Mouse (Mus musculus) MEL (cell line): Measurements from ENCODE around the gene Hoxc6. TPM values are rescaled to one million over a fixed set of nuclear protein-coding genes. Genes with fewer than 3 reads are reported as not detected.
A peak's percentile ranks its signal among the peaks of the same experiment; 100 is the strongest.

ENCODE experiments used
- DNase-seq: peaks from one replicate; pipeline ENCODE4 v3.0.0; 2011; ENCODE audit warnings: low read depth, low spot score
- H3K27ac ChIP-seq: 2 replicates; pipeline ENCODE4 v1.5.1; 2012; ENCODE audit warnings: low read depth, mild to moderate bottlenecking, control low read depth, low read length, moderate library complexity; ENCODE audit not compliant: control insufficient read depth
- H3K27me3 ChIP-seq, 2 experiments: fragments of 150-350 bp in 1 of 2; sonication (generic) in 1 of 2; 2 replicates each; pipeline ENCODE4 v1.6.1; 2012; ENCODE audit warnings: low read length in 2 of 2, mild to moderate bottlenecking in 2 of 2, improper control_type of control experiment in 1 of 2, moderate library complexity in 1 of 2; ENCODE audit not compliant: insufficient read depth in 2 of 2, control insufficient read depth in 1 of 2
- H3K36me3 ChIP-seq, 2 experiments: 2 replicates each; pipeline ENCODE4 v1.6.1; 2012 to 2014; ENCODE audit warnings: low read length in 2 of 2, improper control_type of control experiment in 1 of 2, inconsistent platforms in 1 of 2, mild to moderate bottlenecking in 1 of 2; ENCODE audit not compliant: insufficient read depth in 2 of 2, control insufficient read depth in 1 of 2
- H3K4me1 ChIP-seq, 2 experiments: fragments of 150-350 bp in 1 of 2; sonication (generic) in 1 of 2; 2 replicates each; pipeline ENCODE4 v1.6.1; 2012; ENCODE audit warnings: low read length in 2 of 2, improper control_type of control experiment in 1 of 2, mild to moderate bottlenecking in 1 of 2; ENCODE audit not compliant: insufficient read depth in 2 of 2, control insufficient read depth in 1 of 2
- H3K4me3 ChIP-seq, 2 experiments: fragments of 150-350 bp in 1 of 2; sonication (generic) in 1 of 2; 2 replicates each; pipeline ENCODE4 v1.5.1; 2012; ENCODE audit warnings: low read depth in 2 of 2, low read length in 2 of 2, mild to moderate bottlenecking in 2 of 2, moderate library complexity in 2 of 2, control low read depth in 1 of 2, improper control_type of control experiment in 1 of 2; ENCODE audit not compliant: control insufficient read depth in 1 of 2, insufficient read depth in 1 of 2
- H3K79me2 ChIP-seq: 2 replicates; pipeline ENCODE4 v1.6.1; 2012; ENCODE audit warnings: mild to moderate bottlenecking, low read length, moderate library complexity; ENCODE audit not compliant: control insufficient read depth, poor library complexity, insufficient read depth
- H3K9ac ChIP-seq: 2 replicates; pipeline ENCODE4 v1.6.1; 2012; ENCODE audit warnings: low read depth, mild to moderate bottlenecking, control low read depth, low read length, moderate library complexity; ENCODE audit not compliant: control insufficient read depth, poor library complexity, severe bottlenecking
- H3K9me3 ChIP-seq: fragments of 150-350 bp; sonication (generic); replicated peaks from 2 replicates; pipeline ENCODE4 v1.6.1; 2012; ENCODE audit warnings: mild to moderate bottlenecking, low read length, improper control_type of control experiment, moderate library complexity; ENCODE audit not compliant: insufficient read depth
- CHD1 ChIP-seq: IDR thresholded peaks from 2 replicates; pipeline ENCODE4 v1.6.1; 2012; ENCODE audit warnings: low read depth, mild to moderate bottlenecking, inconsistent platforms, low read length, improper control_type of control experiment
- CHD2 ChIP-seq: IDR thresholded peaks from 2 replicates; pipeline ENCODE4 v1.6.1; 2011; ENCODE audit warnings: low read length, improper control_type of control experiment
- E2F4 ChIP-seq: IDR thresholded peaks from 2 replicates; pipeline ENCODE4 v1.6.1; 2011; ENCODE audit warnings: low read depth, low read length, improper control_type of control experiment, borderline replicate concordance
- EP300 ChIP-seq, 2 experiments: IDR thresholded peaks; 2 replicates each; pipeline ENCODE4 v1.6.1; 2011; ENCODE audit warnings: improper control_type of control experiment in 2 of 2, low read length in 2 of 2, low read depth in 1 of 2, mild to moderate bottlenecking in 1 of 2
- GABPA ChIP-seq: IDR thresholded peaks from 2 replicates; pipeline ENCODE4 v1.6.1; 2012; ENCODE audit warnings: low read depth, mild to moderate bottlenecking, inconsistent platforms, low read length, improper control_type of control experiment, moderate library complexity
- GATA1 ChIP-seq: IDR thresholded peaks from 2 replicates; pipeline ENCODE4 v1.6.1; 2011; ENCODE audit warnings: low read depth, low read length, improper control_type of control experiment
- HCFC1 ChIP-seq: IDR thresholded peaks from 2 replicates; pipeline ENCODE4 v1.6.1; 2012; ENCODE audit warnings: low read depth, mild to moderate bottlenecking, inconsistent platforms, low read length, improper control_type of control experiment, moderate library complexity
- JUND ChIP-seq: IDR thresholded peaks from 2 replicates; pipeline ENCODE4 v1.6.1; 2011; ENCODE audit warnings: low read depth, mild to moderate bottlenecking, improper control_type of control experiment, low read length
- KAT2A ChIP-seq: conservative IDR thresholded peaks from 2 replicates; pipeline ENCODE4 v1.6.1; 2012; ENCODE audit warnings: low read depth, low read length, improper control_type of control experiment, inconsistent platforms
- MAFK ChIP-seq: IDR thresholded peaks from 2 replicates; pipeline ENCODE4 v1.6.1; 2011; ENCODE audit warnings: low read depth, mild to moderate bottlenecking, low read length, improper control_type of control experiment, borderline replicate concordance
- MAX ChIP-seq: IDR thresholded peaks from 2 replicates; pipeline ENCODE4 v1.6.1; 2011; ENCODE audit warnings: low read length, improper control_type of control experiment
- MXI1 ChIP-seq: IDR thresholded peaks from 2 replicates; pipeline ENCODE4 v1.6.1; 2011; ENCODE audit warnings: mild to moderate bottlenecking, low read depth, low read length, improper control_type of control experiment
- MYB ChIP-seq: IDR thresholded peaks from 2 replicates; pipeline ENCODE4 v1.6.1; 2011; ENCODE audit warnings: mild to moderate bottlenecking, low read depth, low read length, improper control_type of control experiment
- MYC ChIP-seq: IDR thresholded peaks from 2 replicates; pipeline ENCODE4 v1.6.1; 2011; ENCODE audit warnings: low read depth, mild to moderate bottlenecking, low read length, improper control_type of control experiment, moderate library complexity
- NELFE ChIP-seq: IDR thresholded peaks from 2 replicates; pipeline ENCODE4 v1.6.1; 2011; ENCODE audit warnings: low read depth, low read length, improper control_type of control experiment
- NRF1 ChIP-seq: IDR thresholded peaks from 2 replicates; pipeline ENCODE4 v1.6.1; 2014; ENCODE audit warnings: low read depth, mild to moderate bottlenecking, inconsistent platforms, low read length, improper control_type of control experiment, moderate library complexity; ENCODE audit not compliant: poor library complexity, insufficient read depth, severe bottlenecking
- POLR2A ChIP-seq, 2 experiments: IDR thresholded peaks; 2 replicates each; pipeline ENCODE4 v1.6.1; 2011 to 2012; ENCODE audit warnings: low read length in 2 of 2, mild to moderate bottlenecking in 2 of 2, control low read depth in 1 of 2, improper control_type of control experiment in 1 of 2, low read depth in 1 of 2, moderate library complexity in 1 of 2; ENCODE audit not compliant: control insufficient read depth in 1 of 2, insufficient read depth in 1 of 2, poor library complexity in 1 of 2
- POLR2AphosphoS2 ChIP-seq: IDR thresholded peaks from 2 replicates; pipeline ENCODE4 v1.6.1; 2011; ENCODE audit warnings: low read length, improper control_type of control experiment
- RCOR1 ChIP-seq: IDR thresholded peaks from 2 replicates; pipeline ENCODE4 v1.6.1; 2012; ENCODE audit warnings: low read depth, mild to moderate bottlenecking, inconsistent platforms, low read length, improper control_type of control experiment
- SIN3A ChIP-seq: IDR thresholded peaks from 2 replicates; pipeline ENCODE4 v1.6.1; 2012; ENCODE audit warnings: low read length, improper control_type of control experiment, inconsistent platforms
- TBP ChIP-seq: IDR thresholded peaks from 2 replicates; pipeline ENCODE4 v1.8.0; 2011; ENCODE audit warnings: low read depth, low read length, improper control_type of control experiment
- TCF12 ChIP-seq: IDR thresholded peaks from 2 replicates; pipeline ENCODE4 v1.6.1; 2014; ENCODE audit warnings: low read depth, mild to moderate bottlenecking, inconsistent platforms, low read length, improper control_type of control experiment, moderate library complexity
- UBTF ChIP-seq: IDR thresholded peaks from 2 replicates; pipeline ENCODE4 v1.6.1; 2012; ENCODE audit warnings: low read depth, mild to moderate bottlenecking, inconsistent platforms, low read length, improper control_type of control experiment, moderate library complexity, borderline replicate concordance; ENCODE audit not compliant: insufficient read depth
- USF1 ChIP-seq: IDR thresholded peaks from 2 replicates; pipeline ENCODE4 v1.6.1; 2014; ENCODE audit warnings: low read depth, mild to moderate bottlenecking, inconsistent platforms, low read length, improper control_type of control experiment, moderate library complexity
- ZMIZ1 ChIP-seq: IDR thresholded peaks from 2 replicates; pipeline ENCODE4 v1.6.1; 2012; ENCODE audit warnings: low read depth, mild to moderate bottlenecking, inconsistent platforms, low read length, improper control_type of control experiment, moderate library complexity
- polyA plus RNA-seq, 2 experiments: library from polyadenylated mRNA; stranded (reverse) in 1 of 2; unstranded in 1 of 2; fragments of >175 nt in 1 of 2; fragments of >200 nt in 1 of 2; gene quantifications; 2 replicates each; pipeline versions ENCODE4 v1.2.1 to v1.2.4; 2012; ENCODE audit warnings: low replicate concordance in 2 of 2, low read depth in 1 of 2; ENCODE audit not compliant: insufficient read length in 2 of 2, insufficient read depth in 1 of 2, missing spikeins in 1 of 2
- total RNA-seq: library from RNA; depleted of rRNA; stranded (reverse); fragments of 300-350 nt; gene quantifications from 2 replicates; pipeline ENCODE4 v1.2.3, GENCODE M21; 2012

Gene Hoxc6
- total and polyA plus RNA-seq, 3 experiments: 2.3 to 9.4 TPM; not detected in 1

DNA sequence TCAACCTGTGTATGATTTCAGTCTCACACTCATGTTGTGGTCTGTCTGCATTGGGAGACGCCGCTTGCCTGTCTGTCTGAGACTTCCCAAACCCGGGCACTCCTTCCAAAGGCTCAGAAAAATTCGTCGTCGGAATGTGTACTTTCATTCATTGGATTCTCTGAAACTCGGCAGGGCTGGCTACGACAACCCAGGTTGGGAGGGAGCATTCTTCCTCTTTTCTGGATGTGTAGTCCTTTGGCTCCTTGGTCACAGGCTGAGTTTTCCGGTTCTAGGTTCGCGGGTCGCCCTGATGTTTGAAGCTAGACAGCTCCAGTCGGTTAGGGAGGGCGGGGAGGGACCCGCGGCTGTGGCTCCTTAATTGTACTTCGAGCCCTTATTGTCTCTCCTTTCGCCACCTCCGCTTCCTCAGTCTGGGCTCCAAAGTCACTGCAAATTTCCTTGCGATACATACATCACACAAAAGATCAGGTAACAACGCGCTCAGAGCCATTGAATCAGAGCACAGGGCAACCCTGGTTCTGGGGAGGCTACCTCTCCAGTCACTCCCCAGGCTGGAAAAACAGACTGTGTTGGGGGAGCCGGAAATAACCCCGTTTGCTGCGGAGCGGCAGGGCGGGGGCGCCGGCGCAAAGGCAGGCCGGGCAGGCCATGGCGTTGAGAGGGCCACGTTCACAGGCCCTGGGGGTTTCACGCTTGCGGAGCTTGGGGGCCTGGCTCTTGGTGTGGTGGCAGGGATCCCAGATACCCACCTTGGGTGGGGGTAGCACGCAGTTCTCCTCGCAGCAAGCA lies 21.2 kb upstream of the Hoxc6 start:
- Histone ChIP-seq H3K9ac (peak overlapping the region; percentile 93), H3K79me2 (peaks cover 54% of the 10 kb centered on the region), H3K36me3 (peaks cover 0 to 18% of the 10 kb centered on the region in 2 experiments; a peak in 2 of 4 replicates)
- TF ChIP-seq MAX (peak; percentile 52; the same call in 1 of the 2 replicates), CHD1 (0 out of 2 replicates have a peak, but pooled peaks have one; percentile 41), MYB (0 out of 2 replicates have a peak, but pooled peaks have one; percentile 4), TCF12 (peak; percentile 30; the same call in 1 of the 2 replicates), GATA1 (no peak), EP300 (IDR thresholded peaks at IDR 0.05; ENCODE audit: low read depth in 1 of 2, low read length in 2 of 2) (no peak), MYC (no peak), POLR2A (IDR thresholded peaks at IDR 0.05; ENCODE audit: control insufficient read depth in 1 of 2, insufficient read depth in 1 of 2, low read depth in 1 of 2, low read length in 2 of 2, poor library complexity in 1 of 2) (peak; percentile 71 to 78), KAT2A (no peak; the same call in 1 of the 2 replicates), NELFE (peak; percentile 63), MXI1 (peak; percentile 61; the same call in 1 of the 2 replicates), UBTF (peak; percentile 97), NRF1 (peak; percentile 55; the same call in 1 of the 2 replicates), RCOR1 (0 out of 2 replicates have a peak, but pooled peaks have one; percentile 5), HCFC1 (peak; percentile 69), POLR2AphosphoS2 (peak; percentile 35), TBP (peak; percentile 43; the same call in 1 of the 2 replicates), SIN3A (no peak; the same call in none of the 2 replicates)
- TF ChIP-seq, all 39 proteins: peak for 13
- H3K27me3 ChIP-seq: no peaks in the 10 kb centered on the region
- peaks cover 16 to 23% of the 10 kb centered on the region in 2 experiments for H3K4me1 ChIP-seq
- H3K9me3 ChIP-seq: no peaks in the 10 kb centered on the region
- peak; percentile 85 for DNase-seq
- H3K27ac ChIP-seq: peak overlapping the region; percentile 83
- H3K4me3 ChIP-seq: peak overlapping the region; percentile 81 to 89

DNA sequence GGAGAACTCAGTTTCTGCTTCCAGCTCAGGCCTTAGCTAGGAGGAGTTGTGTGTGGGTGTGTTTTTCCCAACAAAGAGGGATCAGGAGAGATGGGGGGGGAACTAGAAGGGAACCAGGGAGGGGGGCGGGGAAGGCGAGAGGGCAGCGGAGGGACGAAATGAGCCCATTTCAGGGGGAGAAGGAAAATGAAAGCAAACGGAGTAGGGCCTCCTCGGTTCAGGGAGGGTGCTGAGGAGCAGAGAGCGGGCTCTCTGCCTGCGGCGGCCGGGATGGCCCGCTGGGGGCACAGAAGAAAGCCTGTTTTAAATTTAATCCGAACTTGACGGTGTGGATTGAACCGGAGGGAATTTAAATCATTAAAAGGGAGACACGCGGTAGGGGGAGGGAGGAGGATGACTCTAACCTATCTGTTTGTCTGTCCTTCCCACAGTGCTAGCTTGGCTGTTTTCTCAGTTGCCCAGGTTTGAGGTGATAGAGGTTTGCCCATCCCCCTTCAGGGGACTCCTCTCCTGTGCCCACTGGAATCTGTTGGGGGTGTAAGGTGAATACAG lies 20.6 kb upstream of the Hoxc6 start:
- H3K4me3 ChIP-seq: peak overlapping the region; percentile 81 to 89
- H3K27me3 ChIP-seq: no peaks in the 10 kb centered on the region
- peaks cover 54% of the 10 kb centered on the region for H3K79me2 ChIP-seq
- no peak; the same call in 1 of the 2 replicates for TF ChIP-seq CHD2
- TF ChIP-seq MYB: no peak
- TF ChIP-seq HCFC1: peak; percentile 16; the same call in 1 of the 2 replicates
- no peak; the same call in 1 of the 2 replicates for TF ChIP-seq SIN3A
- TF ChIP-seq TBP: 0 out of 2 replicates have a peak, but pooled peaks have one; percentile 37
- TF ChIP-seq MAFK: no peak
- TF ChIP-seq JUND: no peak
- peak; percentile 46; the same call in 1 of the 2 replicates for TF ChIP-seq CHD1
- no peak for TF ChIP-seq POLR2AphosphoS2
- 0 out of 2 replicates have a peak, but pooled peaks have one; percentile 6 for TF ChIP-seq UBTF
- TF ChIP-seq EP300 (IDR thresholded peaks at IDR 0.05; ENCODE audit: low read depth in 1 of 2, low read length in 2 of 2): peak in 1 of 2 experiments; percentile 26; a peak in 2 of 4 replicates
- no peak for TF ChIP-seq NELFE
- no peak for TF ChIP-seq ZMIZ1
- TF ChIP-seq GABPA: no peak
- peak; percentile 46; the same call in 1 of the 2 replicates for TF ChIP-seq E2F4
- 0 out of 2 replicates have a peak, but pooled peaks have one; percentile 4 for TF ChIP-seq USF1
- TF ChIP-seq RCOR1: no peak
- peaks cover 0 to 18% of the 10 kb centered on the region in 2 experiments; a peak in 2 of 4 replicates for H3K36me3 ChIP-seq
- peak; percentile 68 for DNase-seq
- H3K27ac ChIP-seq: peak overlapping the region; percentile 83
- peaks cover 16 to 23% of the 10 kb centered on the region in 2 experiments for H3K4me1 ChIP-seq
- peak overlapping the region; percentile 93 for H3K9ac ChIP-seq
- H3K9me3 ChIP-seq: no peaks in the 10 kb centered on the region
